Mouse (Mus musculus) thymus, adult 2 months (tissue): ENCODE measurements around the gene Itch.

Source experiments
- CTCF ChIP-seq: fragments of 200-500 bp; IDR thresholded peaks from 2 replicates; pipeline ENCODE4 v1.5.1; 2012; ENCODE audit warnings: mild to moderate bottlenecking, control low read depth, low read length, moderate library complexity, borderline replicate concordance; ENCODE audit not compliant: control insufficient read depth, poor library complexity, insufficient read depth; ENCODE audit errors: extremely low read depth
- POLR2A ChIP-seq: fragments of 200-500 bp; IDR thresholded peaks from 2 replicates; pipeline ENCODE4 v1.6.1; 2012; ENCODE audit warnings: mild to moderate bottlenecking, low read length, control low read depth, moderate library complexity; ENCODE audit not compliant: control insufficient read depth, poor library complexity, insufficient read depth; ENCODE audit errors: extremely low read depth

GRCm38 (mm10) chr2:155135534-155135933, 2.2 kb downstream of the Itch start:
- TF ChIP-seq CTCF = no peak
- TF ChIP-seq POLR2A = no peak
